ENCODE assay signal across 10 mouse cellular contexts in genomic region chr2:180224647-180225043, GRCm38 (mm10). TPM values are rescaled to one million over a fixed set of nuclear protein-coding genes. Genes with fewer than 3 reads are reported as not detected.
A peak's percentile ranks its signal among the peaks of the same experiment; 100 is the strongest.
DNase-seq lines count a peak whose midpoint lies in the region; ATAC-seq and TF ChIP-seq lines count a peak whose summit lies in the region.
"Had no signal": no experiment of that assay in that cellular context is flagged by ENCODE, and none has a peak within 500 bp of the region (broad histone marks: within the 10 kb centered on the region; RNA-seq: fewer than 3 reads in every experiment).

No protein-coding gene starts in this region.

- peak overlapping the region; percentile 77 for H3K4me3 ChIP-seq in kidney, embryonic 15.5 days (replicated peaks)
- H3K4me3 ChIP-seq in embryonic facial prominence, embryonic 10.5 days, result peak overlapping the region; percentile 80
- H3K4me3 ChIP-seq in hindbrain, postnatal 0 days (ENCODE audit: low read length), result peak overlapping the region; percentile 58
- H3K4me3 ChIP-seq in midbrain, embryonic 16.5 days (ENCODE audit: low read depth, low read length), result peak overlapping the region; percentile 57
- no peak overlapping the region for H3K4me3 ChIP-seq in thymus, adult 2 months (ENCODE audit: control insufficient read depth, insufficient read depth, low read length)

- intact Hi-C loops in left cerebral cortex, postnatal 10 days (cut with DNase I), result no loop called here

- H3K9ac ChIP-seq in kidney, embryonic 15.5 days, result peak overlapping the region; percentile 77
- peak overlapping the region; percentile 47; the same call in 1 of the 2 replicates for H3K9ac ChIP-seq in hindbrain, postnatal 0 days (replicated peaks; ENCODE audit: low read length)
- no peak overlapping the region; the same call in 1 of the 2 replicates for H3K9ac ChIP-seq in midbrain, embryonic 16.5 days (ENCODE audit: low read depth, low read length)

- peaks cover 90% of the 10 kb centered on the region for H3K4me1 ChIP-seq in kidney, embryonic 15.5 days
- H3K4me1 ChIP-seq in embryonic facial prominence, embryonic 10.5 days, result peaks cover 83% of the 10 kb centered on the region
- H3K4me1 ChIP-seq in hindbrain, postnatal 0 days (ENCODE audit: insufficient read depth, low read length), result peaks cover 22% of the 10 kb centered on the region; the same call in 1 of the 2 replicates
- peaks cover 21% of the 10 kb centered on the region for H3K4me1 ChIP-seq in midbrain, embryonic 16.5 days (ENCODE audit: control insufficient read depth, insufficient read depth, low read length)
- H3K4me1 ChIP-seq in thymus, adult 2 months (replicated peaks; ENCODE audit: control insufficient read depth, insufficient read depth, low read length), result no peaks in the 10 kb centered on the region; the same call in 1 of the 2 replicates

- H3K9me3 ChIP-seq in kidney, embryonic 15.5 days (replicated peaks), result no peaks in the 10 kb centered on the region
- no peaks in the 10 kb centered on the region for H3K9me3 ChIP-seq in embryonic facial prominence, embryonic 10.5 days
- no peaks in the 10 kb centered on the region for H3K9me3 ChIP-seq in hindbrain, postnatal 0 days (ENCODE audit: low read length)
- H3K9me3 ChIP-seq in midbrain, embryonic 16.5 days (replicated peaks; ENCODE audit: control insufficient read depth, low read length, poor library complexity, severe bottlenecking), result no peaks in the 10 kb centered on the region

- H3K4me2 ChIP-seq in kidney, embryonic 15.5 days, result peak overlapping the region; percentile 97
- H3K4me2 ChIP-seq in hindbrain, postnatal 0 days (ENCODE audit: low read depth, low read length), result peak overlapping the region; percentile 98
- peak overlapping the region; percentile 90 for H3K4me2 ChIP-seq in midbrain, embryonic 16.5 days (ENCODE audit: low read length)

- no peak for DNase-seq in kidney, adult 8-10 months
- no peak for DNase-seq in embryonic facial prominence, embryonic 10.5 days (ENCODE audit: low spot score)
- no peak for DNase-seq in hindbrain, postnatal 0 days (ENCODE audit: low spot score)
- no peak for DNase-seq in thymus, adult 2 months
- no peak for DNase-seq in layer of hippocampus, adult 18-20 months (ENCODE audit: low spot score in 2 of 2)
- no peak for DNase-seq in left cerebral cortex, postnatal 10 days (ENCODE audit: extremely low spot score in 1 of 2, low spot score in 2 of 2)
- DNase-seq: cerebellum, adult 8-10 months had no signal

- no peaks in the 10 kb centered on the region for H3K36me3 ChIP-seq in kidney, embryonic 15.5 days
- peaks cover 4% of the 10 kb centered on the region; the same call in 1 of the 2 replicates for H3K36me3 ChIP-seq in embryonic facial prominence, embryonic 10.5 days (replicated peaks)
- no peaks in the 10 kb centered on the region for H3K36me3 ChIP-seq in hindbrain, postnatal 0 days (ENCODE audit: insufficient read depth, low read length)
- H3K36me3 ChIP-seq in midbrain, embryonic 16.5 days (ENCODE audit: control insufficient read depth, insufficient read depth, low read length), result no peaks in the 10 kb centered on the region
- H3K36me3 ChIP-seq in thymus, adult 2 months (ENCODE audit: control insufficient read depth, insufficient read depth, low read length), result no peaks in the 10 kb centered on the region

- ATAC-seq in kidney, embryonic 15.5 days (replicated peaks; ENCODE audit: low FRiP score), result no peak
- ATAC-seq in hindbrain, postnatal 0 days, result no peak
- ATAC-seq in midbrain, embryonic 16.5 days, result no peak

- no peak for TF ChIP-seq CTCF in hindbrain, postnatal 0 days (IDR thresholded peaks at IDR 0.05; ENCODE audit: low read depth)
- TF ChIP-seq CTCF in thymus, adult 2 months (IDR thresholded peaks at IDR 0.05; ENCODE audit: borderline replicate concordance, control insufficient read depth, extremely low read depth, insufficient read depth, low read length, poor library complexity), result no peak

- H3K27ac ChIP-seq in kidney, embryonic 15.5 days, result peak overlapping the region; percentile 88
- peak overlapping the region; percentile 85 for H3K27ac ChIP-seq in embryonic facial prominence, embryonic 10.5 days (replicated peaks)
- H3K27ac ChIP-seq in hindbrain, postnatal 0 days, result no peak overlapping the region
- H3K27ac ChIP-seq in midbrain, embryonic 16.5 days (ENCODE audit: low read length), result no peak overlapping the region
- no peak overlapping the region for H3K27ac ChIP-seq in thymus, adult 2 months (ENCODE audit: control insufficient read depth, insufficient read depth, low read length)

- no peak for TF ChIP-seq POLR2A in thymus, adult 2 months (IDR thresholded peaks at IDR 0.05; ENCODE audit: control insufficient read depth, extremely low read depth, insufficient read depth, low read length, poor library complexity)

- peaks cover 33% of the 10 kb centered on the region for H3K27me3 ChIP-seq in kidney, embryonic 15.5 days
- H3K27me3 ChIP-seq in embryonic facial prominence, embryonic 10.5 days (replicated peaks; ENCODE audit: low read depth, poor library complexity, severe bottlenecking), result peaks cover 72% of the 10 kb centered on the region
- peaks cover 11% of the 10 kb centered on the region; the same call in 1 of the 2 replicates for H3K27me3 ChIP-seq in hindbrain, postnatal 0 days (ENCODE audit: insufficient read depth, low read length)
- peaks cover 31% of the 10 kb centered on the region for H3K27me3 ChIP-seq in midbrain, embryonic 16.5 days (ENCODE audit: control insufficient read depth, insufficient read depth, low read depth, low read length)
- peaks cover 4% of the 10 kb centered on the region; the same call in 1 of the 2 replicates for H3K27me3 ChIP-seq in thymus, adult 2 months (ENCODE audit: control insufficient read depth, insufficient read depth, low read length)
- H3K27me3 ChIP-seq: Patski had no signal

- 3% methylated on average over 13 of the region's 13 CpGs for WGBS in kidney, embryonic 15.5 days
- WGBS in embryonic facial prominence, embryonic 10.5 days, result 2% methylated on average over 13 of the region's 13 CpGs
- 4% methylated on average over 12 of the region's 13 CpGs for WGBS in hindbrain, postnatal 0 days
- WGBS in midbrain, embryonic 16.5 days, result 4% methylated on average over 13 of the region's 13 CpGs
- WGBS in thymus, adult 2 months, result 22% methylated on average over 13 of the region's 13 CpGs

RNA-seq across cellular contexts. Expression of gene Lama5, which starts 1.0 kb away (rescaled TPM):
- 40.6 and 46.7 TPM in 2 replicates for polyA plus RNA-seq in kidney, embryonic 15.5 days (2015; fragmentation: Nextera tagmentation; extraction: Ambion mirVana)
- polyA plus RNA-seq in embryonic facial prominence, embryonic 10.5 days (2016; fragmentation: Nextera tagmentation; extraction: Ambion mirVana), result 19.6 and 25.3 TPM in 2 replicates
- total RNA-seq in hindbrain, postnatal 0 days (2014; rRNA removed), result 10.3 and 16.5 TPM in 2 replicates
- 2.7 and 3.5 TPM in 2 replicates for polyA plus RNA-seq in hindbrain, postnatal 0 days (2015; fragmentation: Nextera tagmentation; extraction: Ambion mirVana)
- polyA plus RNA-seq in midbrain, embryonic 16.5 days (2015; fragmentation: Nextera tagmentation; extraction: Ambion mirVana), result 1.6 and 2.6 TPM in 2 replicates
- 9.2 and 13.1 TPM in 2 replicates for polyA plus RNA-seq in thymus, adult 2 months (2012; rRNA removed)
- total RNA-seq in layer of hippocampus, adult 18-20 months (2021), result 1 to 10 TPM; 6.6 to 7.2 TPM
- total RNA-seq in left cerebral cortex, postnatal 10 days (2021), result 1 to 10 TPM; 7.1 to 9.4 TPM

RNA-seq across cellular contexts. Expression of gene Rps21, which starts 32.5 kb away (rescaled TPM):
- polyA plus RNA-seq in kidney, embryonic 15.5 days (2015; fragmentation: Nextera tagmentation; extraction: Ambion mirVana), result 637 and 713 TPM in 2 replicates
- 569 and 585 TPM in 2 replicates for polyA plus RNA-seq in embryonic facial prominence, embryonic 10.5 days (2016; fragmentation: Nextera tagmentation; extraction: Ambion mirVana)
- total RNA-seq in hindbrain, postnatal 0 days (2014; rRNA removed), result 752 and 857 TPM in 2 replicates
- 445 and 465 TPM in 2 replicates for polyA plus RNA-seq in hindbrain, postnatal 0 days (2015; fragmentation: Nextera tagmentation; extraction: Ambion mirVana)
- 295 and 298 TPM in 2 replicates for polyA plus RNA-seq in midbrain, embryonic 16.5 days (2015; fragmentation: Nextera tagmentation; extraction: Ambion mirVana)
- 3,034 and 4,273 TPM in 2 replicates for polyA plus RNA-seq in thymus, adult 2 months (2012; rRNA removed)
- total RNA-seq in layer of hippocampus, adult 18-20 months (2021), result 100 to 1,000 TPM; 772 to 807 TPM
- 100 to 1,000 TPM; 551 to 611 TPM for total RNA-seq in left cerebral cortex, postnatal 10 days (2021)

RNA-seq across cellular contexts. Expression of gene Cables2, which starts 48.7 kb away (rescaled TPM):
- 11.8 and 12.3 TPM in 2 replicates for polyA plus RNA-seq in kidney, embryonic 15.5 days (2015; fragmentation: Nextera tagmentation; extraction: Ambion mirVana)
- polyA plus RNA-seq in embryonic facial prominence, embryonic 10.5 days (2016; fragmentation: Nextera tagmentation; extraction: Ambion mirVana), result 12.7 and 13.2 TPM in 2 replicates
- total RNA-seq in hindbrain, postnatal 0 days (2014; rRNA removed), result 56.8 and 60.5 TPM in 2 replicates
- polyA plus RNA-seq in hindbrain, postnatal 0 days (2015; fragmentation: Nextera tagmentation; extraction: Ambion mirVana), result 25.1 and 26.4 TPM in 2 replicates
- 24.2 and 25.6 TPM in 2 replicates for polyA plus RNA-seq in midbrain, embryonic 16.5 days (2015; fragmentation: Nextera tagmentation; extraction: Ambion mirVana)
- 25.7 and 27.3 TPM in 2 replicates for polyA plus RNA-seq in thymus, adult 2 months (2012; rRNA removed)
- total RNA-seq in layer of hippocampus, adult 18-20 months (2021), result 10 to 100 TPM; 31.6 to 35.5 TPM
- total RNA-seq in left cerebral cortex, postnatal 10 days (2021), result 10 to 100 TPM; 37.6 TPM

RNA-seq across cellular contexts. Expression of gene Adrm1, which starts 53.4 kb away (rescaled TPM):
- 193 and 207 TPM in 2 replicates for polyA plus RNA-seq in kidney, embryonic 15.5 days (2015; fragmentation: Nextera tagmentation; extraction: Ambion mirVana)
- polyA plus RNA-seq in embryonic facial prominence, embryonic 10.5 days (2016; fragmentation: Nextera tagmentation; extraction: Ambion mirVana), result 264 and 272 TPM in 2 replicates
- 107 and 119 TPM in 2 replicates for total RNA-seq in hindbrain, postnatal 0 days (2014; rRNA removed)
- polyA plus RNA-seq in hindbrain, postnatal 0 days (2015; fragmentation: Nextera tagmentation; extraction: Ambion mirVana), result 207 and 210 TPM in 2 replicates
- 201 and 206 TPM in 2 replicates for polyA plus RNA-seq in midbrain, embryonic 16.5 days (2015; fragmentation: Nextera tagmentation; extraction: Ambion mirVana)
- 209 and 213 TPM in 2 replicates for polyA plus RNA-seq in thymus, adult 2 months (2012; rRNA removed)
- total RNA-seq in layer of hippocampus, adult 18-20 months (2021), result 100 to 1,000 TPM; 103 to 105 TPM
- total RNA-seq in left cerebral cortex, postnatal 10 days (2021), result 100 to 1,000 TPM; 111 to 112 TPM

Comparison
In these comparisons a context has a peak if more than half of its experiments do, and no peak if none do; other contexts are left out.
1. H3K27ac ChIP-seq: peak in kidney, embryonic 15.5 days (single experiment) and embryonic facial prominence, embryonic 10.5 days (single experiment); none in hindbrain, postnatal 0 days (single experiment), midbrain, embryonic 16.5 days (single experiment) and thymus, adult 2 months (single experiment).
2. Peak in every context shown above with its lines, with median percentiles within 50 percentile points of each other: H3K4me2 ChIP-seq.